ENCODE assay signal across 8 mouse cellular contexts in genomic region chr5:76079204-76080025, GRCm38 (mm10).
DNase-seq lines count a peak whose midpoint lies in the region; ATAC-seq and TF ChIP-seq lines count a peak whose summit lies in the region.

No protein-coding gene starts in this region.

- DNase-seq in embryonic facial prominence, embryonic 14.5 days (ENCODE audit: low spot score), result peak; percentile 23
- no peak for DNase-seq in embryonic facial prominence, embryonic 10.5 days (ENCODE audit: low spot score)
- peak; percentile 45 for DNase-seq in midbrain, embryonic 14.5 days
- DNase-seq in spleen, postnatal 14 days (ENCODE audit: low spot score in 2 of 2), result no peak
- DNase-seq in right cerebral cortex, postnatal 10 days (ENCODE audit: low spot score in 2 of 2), result no peak
- DNase-seq in cerebellum, adult 2 months, result no peak

- H3K27me3 ChIP-seq in embryonic facial prominence, embryonic 14.5 days (replicated peaks; ENCODE audit: control insufficient read depth, insufficient read depth, low read length), result no peaks in the 10 kb centered on the region
- H3K27me3 ChIP-seq in embryonic facial prominence, embryonic 10.5 days (replicated peaks; ENCODE audit: low read depth, poor library complexity, severe bottlenecking), result peaks cover 27% of the 10 kb centered on the region
- no peaks in the 10 kb centered on the region for H3K27me3 ChIP-seq in heart, embryonic 15.5 days
- H3K27me3 ChIP-seq in limb, embryonic 15.5 days, result no peaks in the 10 kb centered on the region
- H3K27me3 ChIP-seq in midbrain, embryonic 14.5 days (ENCODE audit: control insufficient read depth, insufficient read depth, low read length), result no peaks in the 10 kb centered on the region; the same call in 1 of the 2 replicates
- H3K27me3 ChIP-seq in cerebellum, adult 2 months (ENCODE audit: control insufficient read depth, insufficient read depth, low read length), result no peaks in the 10 kb centered on the region

- no peaks in the 10 kb centered on the region for H3K36me3 ChIP-seq in embryonic facial prominence, embryonic 14.5 days (ENCODE audit: control insufficient read depth, insufficient read depth, low read length)
- no peaks in the 10 kb centered on the region for H3K36me3 ChIP-seq in embryonic facial prominence, embryonic 10.5 days (replicated peaks)
- H3K36me3 ChIP-seq in heart, embryonic 15.5 days, result no peaks in the 10 kb centered on the region
- no peaks in the 10 kb centered on the region for H3K36me3 ChIP-seq in limb, embryonic 15.5 days
- H3K36me3 ChIP-seq in midbrain, embryonic 14.5 days (ENCODE audit: control insufficient read depth, insufficient read depth, low read length), result no peaks in the 10 kb centered on the region

- TF ChIP-seq POLR2A in cerebellum, adult 2 months (IDR thresholded peaks at IDR 0.05; ENCODE audit: borderline replicate concordance, insufficient read depth, low read length), result no peak

- H3K4me3 ChIP-seq in embryonic facial prominence, embryonic 14.5 days (ENCODE audit: low read depth, low read length), result no peak overlapping the region
- H3K4me3 ChIP-seq in embryonic facial prominence, embryonic 10.5 days, result no peak overlapping the region
- no peak overlapping the region for H3K4me3 ChIP-seq in heart, embryonic 15.5 days
- H3K4me3 ChIP-seq in limb, embryonic 15.5 days, result no peak overlapping the region
- no peak overlapping the region for H3K4me3 ChIP-seq in midbrain, embryonic 14.5 days (replicated peaks; ENCODE audit: low read depth, low read length)
- no peak overlapping the region for H3K4me3 ChIP-seq in cerebellum, adult 2 months (replicated peaks; ENCODE audit: insufficient read depth, low read depth, low read length)

- no peak for ATAC-seq in embryonic facial prominence, embryonic 14.5 days (ENCODE audit: low read depth)
- peak; percentile 74 for ATAC-seq in heart, embryonic 15.5 days (replicated peaks; ENCODE audit: insufficient number of reproducible peaks, insufficient read depth, low FRiP score, low read depth)
- ATAC-seq in limb, embryonic 15.5 days (ENCODE audit: insufficient number of reproducible peaks, low FRiP score, low TSS enrichment, low read depth), result no peak
- no peak for ATAC-seq in midbrain, embryonic 14.5 days (ENCODE audit: low FRiP score, low TSS enrichment)

- H3K9ac ChIP-seq in embryonic facial prominence, embryonic 14.5 days (ENCODE audit: low read depth, low read length), result no peak overlapping the region
- no peak overlapping the region for H3K9ac ChIP-seq in heart, embryonic 15.5 days
- H3K9ac ChIP-seq in limb, embryonic 15.5 days, result no peak overlapping the region
- H3K9ac ChIP-seq in midbrain, embryonic 14.5 days (replicated peaks; ENCODE audit: low read length), result no peak overlapping the region

- peaks cover 5% of the 10 kb centered on the region; the same call in 1 of the 2 replicates for H3K4me1 ChIP-seq in embryonic facial prominence, embryonic 14.5 days (ENCODE audit: control insufficient read depth, insufficient read depth, low read length)
- peaks cover 14% of the 10 kb centered on the region for H3K4me1 ChIP-seq in embryonic facial prominence, embryonic 10.5 days
- H3K4me1 ChIP-seq in heart, embryonic 15.5 days (replicated peaks), result 0 out of 2 replicates have a peak, but pooled peaks cover 3% of the 10 kb centered on the region
- 0 out of 2 replicates have a peak, but pooled peaks cover 6% of the 10 kb centered on the region for H3K4me1 ChIP-seq in limb, embryonic 15.5 days
- H3K4me1 ChIP-seq in midbrain, embryonic 14.5 days (ENCODE audit: control insufficient read depth, insufficient read depth, low read length), result peaks cover 17% of the 10 kb centered on the region
- H3K4me1 ChIP-seq in cerebellum, adult 2 months (ENCODE audit: control insufficient read depth, insufficient read depth, low read length), result no peaks in the 10 kb centered on the region

- H3K4me2 ChIP-seq in embryonic facial prominence, embryonic 14.5 days (ENCODE audit: low read depth, low read length), result no peak overlapping the region
- H3K4me2 ChIP-seq in heart, embryonic 15.5 days, result no peak overlapping the region
- H3K4me2 ChIP-seq in limb, embryonic 15.5 days, result no peak overlapping the region
- no peak overlapping the region for H3K4me2 ChIP-seq in midbrain, embryonic 14.5 days (ENCODE audit: low read length)

- H3K27ac ChIP-seq in embryonic facial prominence, embryonic 14.5 days (replicated peaks; ENCODE audit: low read depth, low read length), result no peak overlapping the region
- H3K27ac ChIP-seq in embryonic facial prominence, embryonic 10.5 days (replicated peaks), result no peak overlapping the region
- H3K27ac ChIP-seq in heart, embryonic 15.5 days, result peak overlapping the region; percentile 75
- H3K27ac ChIP-seq in limb, embryonic 15.5 days, result peak overlapping the region; percentile 7; the same call in 1 of the 2 replicates
- peak overlapping the region; percentile 49 for H3K27ac ChIP-seq in midbrain, embryonic 14.5 days (replicated peaks; ENCODE audit: low read depth, low read length)
- H3K27ac ChIP-seq in cerebellum, adult 2 months (ENCODE audit: insufficient read depth, low read length), result no peak overlapping the region

- no peaks in the 10 kb centered on the region for H3K9me3 ChIP-seq in embryonic facial prominence, embryonic 14.5 days (ENCODE audit: control insufficient read depth, low read length)
- no peaks in the 10 kb centered on the region for H3K9me3 ChIP-seq in embryonic facial prominence, embryonic 10.5 days
- H3K9me3 ChIP-seq in heart, embryonic 15.5 days (replicated peaks), result no peaks in the 10 kb centered on the region
- no peaks in the 10 kb centered on the region for H3K9me3 ChIP-seq in limb, embryonic 15.5 days
- H3K9me3 ChIP-seq in midbrain, embryonic 14.5 days (ENCODE audit: control insufficient read depth, low read length), result no peaks in the 10 kb centered on the region

- no peak for TF ChIP-seq CTCF in cerebellum, adult 2 months (IDR thresholded peaks at IDR 0.05; ENCODE audit: borderline replicate concordance, insufficient read depth, low read depth, low read length)

- WGBS in embryonic facial prominence, embryonic 14.5 days, result 68% methylated on average over 11 of the region's 11 CpGs
- WGBS in embryonic facial prominence, embryonic 10.5 days, result 74% methylated on average over 11 of the region's 11 CpGs
- whole genome bisulfite sequencing in heart, embryonic 15.5 days, result 58% methylated on average over 11 of the region's 11 CpGs
- WGBS in limb, embryonic 15.5 days, result 63% methylated on average over 11 of the region's 11 CpGs
- 41% methylated on average over 11 of the region's 11 CpGs for WGBS in midbrain, embryonic 14.5 days
- 56% methylated on average over 11 of the region's 11 CpGs for WGBS in cerebellum, adult 2 months

Comparison
In these comparisons a context has a peak if more than half of its experiments do, and no peak if none do; other contexts are left out.
1. DNase-seq: peak in embryonic facial prominence, embryonic 14.5 days (single experiment) and midbrain, embryonic 14.5 days (single experiment); none in embryonic facial prominence, embryonic 10.5 days (single experiment), spleen, postnatal 14 days (0 of 2), right cerebral cortex, postnatal 10 days (0 of 2) and cerebellum, adult 2 months (0 of 2).
2. H3K27ac ChIP-seq: peak in heart, embryonic 15.5 days (single experiment), limb, embryonic 15.5 days (single experiment) and midbrain, embryonic 14.5 days (single experiment); none in embryonic facial prominence, embryonic 14.5 days (single experiment), embryonic facial prominence, embryonic 10.5 days (single experiment) and cerebellum, adult 2 months (single experiment).